Mouse (Mus musculus): ENCODE data around the gene Rps26. TPM values are rescaled to one million over a fixed set of nuclear protein-coding genes. Genes with fewer than 3 reads are reported as not detected.
"Not testable (repeated sequence)": the region's sequence is repeated elsewhere in the genome, so short reads cannot be mapped to it uniquely, and the experiment has no call there.

Rps26 gene
- polyA plus RNA-seq, 1 experiment = 1,658 TPM

DNA sequence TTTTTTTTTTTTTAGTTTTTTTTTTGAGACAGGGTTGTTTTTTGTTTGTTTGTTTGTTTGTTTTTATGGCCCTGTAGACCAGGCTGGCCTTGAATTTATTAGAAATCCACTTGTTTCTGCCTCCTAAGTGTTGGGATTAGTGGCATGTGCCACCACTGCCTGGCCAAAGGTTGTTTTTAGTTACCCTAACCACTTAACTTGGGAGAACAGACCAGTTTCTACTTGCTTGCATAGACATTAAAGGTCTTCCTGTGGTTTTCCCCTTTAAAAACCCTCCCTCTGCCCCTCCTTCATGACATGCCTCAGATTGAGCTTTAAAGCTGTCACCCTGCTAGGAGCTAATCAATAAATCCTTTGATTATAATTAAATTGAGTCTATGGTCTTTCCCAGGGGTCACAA lies 6.3 kb downstream of the Rps26 start:
- Histone ChIP-seq H3K27me3 (ENCODE audit: control insufficient read depth, insufficient read depth, insufficient read length) (no peaks in the 10 kb centered on the region), H3K79me2 (ENCODE audit: control insufficient read depth, insufficient read depth) (peaks cover 9% of the 10 kb centered on the region), H3K4me3 (no peak overlapping the region), H3K4me2 (ENCODE audit: low read depth) (no peak overlapping the region), H3ac (ENCODE audit: control insufficient read depth, insufficient read length) (no peak overlapping the region), H3K36me3 (ENCODE audit: control insufficient read depth, insufficient read depth) (peaks cover 13% of the 10 kb centered on the region)
- TF ChIP-seq TCF12 (IDR thresholded peaks at IDR 0.05; ENCODE audit: insufficient read depth, poor library complexity, severe bottlenecking) = no peak
- no peak for TF ChIP-seq MAX (IDR thresholded peaks at IDR 0.05; ENCODE audit: low read depth)
- TF ChIP-seq TCF3 (IDR thresholded peaks at IDR 0.05; ENCODE audit: insufficient read length, low read depth) = no peak
- TF ChIP-seq POLR2A (IDR thresholded peaks at IDR 0.05; ENCODE audit: insufficient read length, low read depth) = no peak
- TF ChIP-seq MYOD1 (IDR thresholded peaks at IDR 0.05; ENCODE audit: control insufficient read depth in 1 of 3, insufficient read length in 2 of 3, low read depth in 2 of 3) = no peak
- no peak for TF ChIP-seq REST (IDR thresholded peaks at IDR 0.05; ENCODE audit: insufficient read depth, insufficient read length)
- TF ChIP-seq POLR2AphosphoS2 (IDR thresholded peaks at IDR 0.05; ENCODE audit: insufficient read length, low read depth) = no peak
- no peak for TF ChIP-seq SRF (IDR thresholded peaks at IDR 0.05; ENCODE audit: control insufficient read depth, insufficient read length, low read depth)

DNA sequence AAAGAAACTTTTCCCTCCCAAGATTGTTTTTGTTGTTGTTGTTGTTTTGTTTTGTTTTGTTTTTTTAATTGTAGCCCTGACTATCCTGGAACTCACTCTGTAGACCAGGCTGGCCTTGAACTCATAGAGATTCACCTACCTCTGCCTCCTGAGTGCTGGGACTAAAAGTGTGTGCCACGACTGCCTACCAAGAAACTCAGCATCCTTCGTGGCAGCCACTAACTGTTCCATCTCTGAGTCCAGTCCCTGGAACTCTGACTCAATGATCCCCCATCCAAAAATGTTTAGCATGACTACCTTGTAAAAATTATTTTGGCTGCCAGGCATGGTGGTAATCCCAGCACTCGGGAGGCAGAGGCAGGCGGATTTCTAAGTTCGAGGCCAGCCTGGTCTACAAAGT lies 7.4 kb downstream of the Rps26 start:
- not testable (repeated sequence) for H3K36me3 ChIP-seq (ENCODE audit: control insufficient read depth, insufficient read depth); H3ac ChIP-seq (ENCODE audit: control insufficient read depth, insufficient read length); H3K27me3 ChIP-seq (ENCODE audit: control insufficient read depth, insufficient read depth, insufficient read length); H3K4me3 ChIP-seq; H3K4me2 ChIP-seq (ENCODE audit: low read depth); H3K79me2 ChIP-seq (ENCODE audit: control insufficient read depth, insufficient read depth)

DNA sequence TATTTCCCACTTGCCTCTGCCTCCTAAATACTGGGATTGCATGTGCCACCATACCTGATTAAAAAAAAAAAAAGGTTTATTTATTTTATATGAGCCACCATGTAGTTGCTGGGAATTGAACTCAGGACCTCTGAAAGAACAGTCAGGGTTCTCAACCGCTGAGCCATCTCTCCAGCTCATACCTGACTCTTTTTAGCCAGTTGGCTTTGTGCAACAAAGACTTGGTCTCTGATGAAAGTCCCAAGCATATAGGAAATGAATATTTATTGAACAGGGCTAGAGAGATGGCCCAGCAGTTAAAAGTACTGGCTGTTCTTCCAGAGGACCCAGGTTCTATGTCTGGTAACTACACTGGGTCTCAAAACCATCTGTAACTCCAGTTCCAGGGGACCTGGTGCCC lies 8.0 kb downstream of the Rps26 start:
- no peak overlapping the region for H3K4me3 ChIP-seq
- no peak overlapping the region for H3ac ChIP-seq (ENCODE audit: control insufficient read depth, insufficient read length)
- no peaks in the 10 kb centered on the region for H3K27me3 ChIP-seq (ENCODE audit: control insufficient read depth, insufficient read depth, insufficient read length)
- no peak overlapping the region for H3K4me2 ChIP-seq (ENCODE audit: low read depth)
- H3K36me3 ChIP-seq (ENCODE audit: control insufficient read depth, insufficient read depth) = no peaks in the 10 kb centered on the region
- no peaks in the 10 kb centered on the region for H3K79me2 ChIP-seq (ENCODE audit: control insufficient read depth, insufficient read depth)
- TF ChIP-seq MAX (IDR thresholded peaks at IDR 0.05; ENCODE audit: low read depth) (no peak), REST (IDR thresholded peaks at IDR 0.05; ENCODE audit: insufficient read depth, insufficient read length) (no peak), MYOG (IDR thresholded peaks at IDR 0.05; ENCODE audit: control insufficient read depth in 1 of 3, insufficient read depth in 1 of 3, insufficient read length in 2 of 3, low read depth in 2 of 3) (no peak), USF1 (IDR thresholded peaks at IDR 0.05; ENCODE audit: low read depth) (no peak), POLR2A (IDR thresholded peaks at IDR 0.05; ENCODE audit: insufficient read length, low read depth) (no peak), MYOD1 (IDR thresholded peaks at IDR 0.05; ENCODE audit: control insufficient read depth in 1 of 3, insufficient read length in 2 of 3, low read depth in 2 of 3) (no peak), SRF (IDR thresholded peaks at IDR 0.05; ENCODE audit: control insufficient read depth, insufficient read length, low read depth) (no peak), E2F4 (IDR thresholded peaks at IDR 0.05; ENCODE audit: insufficient read depth) (no peak), POLR2AphosphoS2 (IDR thresholded peaks at IDR 0.05; ENCODE audit: insufficient read length, low read depth) (no peak)

DNA sequence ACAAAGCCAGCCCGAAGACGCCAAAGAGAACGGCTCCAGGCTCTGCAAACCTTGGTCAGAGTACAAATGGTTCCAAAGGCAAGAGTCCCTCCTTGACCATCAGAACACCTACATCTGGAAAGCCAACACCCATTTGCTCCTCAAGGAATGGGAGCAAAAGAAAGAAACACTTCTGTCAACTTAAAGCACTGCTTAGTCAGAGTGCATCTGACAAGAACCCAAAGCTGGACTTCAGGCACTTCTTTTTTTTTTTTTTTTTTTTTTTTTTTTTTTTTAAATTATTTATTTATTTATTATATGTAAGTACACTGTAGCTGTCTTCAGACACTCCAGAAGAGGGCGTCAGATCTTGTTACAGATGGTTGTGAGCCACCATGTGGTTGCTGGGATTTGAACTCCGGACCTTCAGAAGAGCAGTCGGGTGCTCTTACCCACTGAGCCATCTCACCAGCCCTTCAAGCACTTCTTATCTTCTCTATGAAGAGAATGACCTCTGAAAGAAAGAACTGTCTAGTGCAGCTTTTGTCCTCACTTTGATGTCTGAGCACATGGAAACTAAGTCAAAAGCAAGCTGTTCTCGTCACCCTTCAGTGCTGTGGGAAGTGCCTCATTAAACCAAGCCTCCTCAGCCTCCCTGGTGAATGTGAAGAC lies 10.6 kb downstream of the Rps26 start:
- H3K4me3 ChIP-seq; H3K4me2 ChIP-seq (ENCODE audit: low read depth); H3ac ChIP-seq (ENCODE audit: control insufficient read depth, insufficient read length); H3K27me3 ChIP-seq (ENCODE audit: control insufficient read depth, insufficient read depth, insufficient read length); H3K79me2 ChIP-seq (ENCODE audit: control insufficient read depth, insufficient read depth); H3K36me3 ChIP-seq (ENCODE audit: control insufficient read depth, insufficient read depth): not testable (repeated sequence)

DNA sequence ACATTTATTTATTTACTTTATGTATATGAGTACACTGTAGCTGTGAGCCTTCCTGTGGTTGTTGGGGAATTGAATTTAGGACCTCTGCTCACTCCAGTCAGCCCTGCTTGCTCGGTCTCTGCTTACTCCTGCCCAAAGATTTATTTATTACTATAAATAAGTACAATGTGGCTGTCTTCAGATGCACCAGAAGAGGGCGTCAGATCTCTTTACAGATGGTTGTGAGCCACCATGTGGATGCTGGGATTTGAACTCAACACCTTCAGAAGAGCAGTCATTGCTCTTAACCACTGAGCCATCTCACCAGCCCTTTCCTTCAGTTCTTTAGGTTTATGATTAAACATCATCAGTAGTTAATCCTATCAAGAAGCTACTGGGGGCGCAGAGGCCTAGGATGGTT lies 11.6 kb downstream of the Rps26 start:
- TF ChIP-seq CEBPB (IDR thresholded peaks at IDR 0.05; ENCODE audit: insufficient read depth, poor library complexity, severe bottlenecking) = no peak
- no peak for TF ChIP-seq REST (IDR thresholded peaks at IDR 0.05; ENCODE audit: insufficient read depth, insufficient read length)
- no peak for TF ChIP-seq POLR2AphosphoS2 (IDR thresholded peaks at IDR 0.05; ENCODE audit: insufficient read length, low read depth)
- no peak overlapping the region for H3K4me2 ChIP-seq (ENCODE audit: low read depth)
- no peaks in the 10 kb centered on the region for H3K79me2 ChIP-seq (ENCODE audit: control insufficient read depth, insufficient read depth)
- H3K4me3 ChIP-seq = no peak overlapping the region
- no peak overlapping the region for H3ac ChIP-seq (ENCODE audit: control insufficient read depth, insufficient read length)
- H3K36me3 ChIP-seq (ENCODE audit: control insufficient read depth, insufficient read depth) = no peaks in the 10 kb centered on the region
- H3K27me3 ChIP-seq (ENCODE audit: control insufficient read depth, insufficient read depth, insufficient read length) = no peaks in the 10 kb centered on the region

DNA sequence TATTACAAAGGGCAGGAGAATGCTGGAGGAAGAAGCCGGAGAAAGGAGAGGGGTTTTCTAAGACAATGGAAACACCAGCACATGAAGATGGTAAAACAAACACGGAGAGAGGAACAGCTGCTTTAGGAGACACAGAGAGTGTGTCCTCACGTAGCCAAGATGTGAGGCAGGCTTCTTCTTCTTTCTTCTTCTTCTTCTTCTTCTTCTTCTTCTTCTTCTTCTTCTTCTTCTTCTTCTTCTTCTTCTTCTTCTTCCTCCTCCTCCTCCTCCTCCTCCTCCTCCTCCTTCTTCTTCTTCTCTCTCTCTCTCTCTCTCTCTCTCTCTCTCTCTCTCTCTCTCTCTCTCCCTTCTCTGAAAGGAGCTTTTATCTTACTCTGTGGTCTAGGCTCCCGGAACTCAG lies 12.7 kb downstream of the Rps26 start:
- H3ac ChIP-seq (ENCODE audit: control insufficient read depth, insufficient read length); H3K4me2 ChIP-seq (ENCODE audit: low read depth); H3K27me3 ChIP-seq (ENCODE audit: control insufficient read depth, insufficient read depth, insufficient read length); H3K4me3 ChIP-seq; H3K79me2 ChIP-seq (ENCODE audit: control insufficient read depth, insufficient read depth); H3K36me3 ChIP-seq (ENCODE audit: control insufficient read depth, insufficient read depth): not testable (repeated sequence)
